Mouse (Mus musculus) ES-Bruce4 (cell line): Measurements from ENCODE around the gene Srrm3.

Experiments used
- CTCF ChIP-seq: IDR thresholded peaks from one replicate; pipeline ENCODE4 v1.8.1; 2011; ENCODE audit warnings: low read depth, low read length
- POLR2A ChIP-seq: IDR thresholded peaks from one replicate; pipeline ENCODE4 v1.8.1; 2011; ENCODE audit warnings: low read length; ENCODE audit not compliant: insufficient read depth

- TF ChIP-seq POLR2A = no peak
- TF ChIP-seq CTCF = no peak
Observed at GRCm38 (mm10) chr5:135829381-135829780, 22.7 kb downstream of the Srrm3 start.
